Mouse (Mus musculus): ENCODE measurements around the gene Tspan9.

GRCm38 (mm10) chr6:128134196-128134924 is 9.0 kb downstream of the Tspan9 start:
- TF ChIP-seq CTCF (IDR thresholded peaks at IDR 0.05; ENCODE audit: low read depth) (no peak), EP300 (IDR thresholded peaks at IDR 0.05; ENCODE audit: low read depth) (no peak)
